Mouse (Mus musculus) stomach, postnatal 0 days (tissue): ENCODE results near the gene Hk3.

ENCODE experiments used
- CTCF ChIP-seq: IDR thresholded peaks from 2 replicates; pipeline ENCODE4 v1.5.1; 2016; ENCODE audit warnings: antibody characterized with exemption, low read depth, mild to moderate bottlenecking, moderate library complexity
- EP300 ChIP-seq: optimal IDR thresholded peaks from 2 replicates; pipeline ENCODE3; 2016; ENCODE audit warnings: antibody characterized with exemption

GRCm38 (mm10) chr13:54959842-54960241 is 61.3 kb downstream of the Hk3 start:
- TF ChIP-seq CTCF = no peak
- TF ChIP-seq EP300 = no peak
